Mouse (Mus musculus) heart, postnatal 10 days (tissue): ENCODE results near the gene Fsd1l. TPM values are rescaled to one million over a fixed set of nuclear protein-coding genes. Genes with fewer than 3 reads are reported as not detected.

Source experiments
- DNase-seq, 2 experiments: peaks; one replicate each; pipeline ENCODE4 v3.0.0; 2021
- intact Hi-C: fragments of 180-260 bp; cut with DNase I; formaldehyde crosslinking; loops from one replicate; pipeline ENCODE4 v1.15.1; 2025
- total RNA-seq, 2 experiments: library from RNA; stranded (reverse); gene quantifications; 2 replicates each; pipeline ENCODE4 v1.2.3; 2021

Gene Fsd1l
- total RNA-seq, result 10 to 100 TPM; 44.3 to 59.0 TPM

DNA sequence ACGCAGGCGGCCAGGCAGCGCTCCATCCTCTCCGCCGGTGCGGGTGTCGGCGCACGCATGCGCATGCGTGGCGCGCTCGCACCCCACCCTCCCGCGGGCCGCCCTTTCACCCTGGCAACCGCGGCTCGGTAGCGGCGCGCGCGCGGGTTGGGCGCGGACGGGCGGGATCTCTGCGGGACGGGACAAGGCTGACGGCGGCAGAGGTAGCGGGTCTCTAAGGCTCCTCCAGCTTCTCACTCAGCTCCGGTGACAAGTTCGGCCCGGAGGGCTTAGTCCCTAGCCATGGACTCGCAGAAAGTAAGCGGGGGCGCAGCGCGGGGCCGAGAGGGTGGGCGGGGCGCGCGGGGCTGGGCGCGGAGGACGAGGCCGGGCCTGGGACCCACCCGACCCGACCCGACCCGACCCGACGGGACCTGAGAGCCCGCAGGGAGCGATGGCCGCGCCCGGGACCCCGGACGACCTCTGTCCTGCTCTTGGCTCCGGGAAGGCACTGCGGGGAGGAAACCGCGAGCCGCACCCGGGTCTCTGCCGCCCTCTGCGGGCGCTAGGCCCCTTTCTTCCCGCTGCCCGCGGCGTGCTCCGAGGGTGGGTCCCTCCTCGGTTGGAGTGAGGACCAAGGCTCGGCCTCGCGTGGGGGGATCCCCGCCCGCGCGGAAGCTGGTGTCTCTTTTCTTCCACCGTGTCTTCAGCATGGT lies at the start of gene Fsd1l:
Gene Fsd1l, plus strand, starts transcription at position 156 of the 695 bp plus-strand sequence.
- intact Hi-C loops, result loop anchor here (5.0 to 10.0 kb wide), 2 partner anchors 193 to 1721 kb away; partner anchors contain the start of genes Rad23b and Tmem38b
- peak; percentile 84 to 85 for DNase-seq

GRCm38 (mm10) chr4:53587676-53588075 lies 43.6 kb upstream of the Fsd1l start:
- intact Hi-C loops, result no loop called here

DNA sequence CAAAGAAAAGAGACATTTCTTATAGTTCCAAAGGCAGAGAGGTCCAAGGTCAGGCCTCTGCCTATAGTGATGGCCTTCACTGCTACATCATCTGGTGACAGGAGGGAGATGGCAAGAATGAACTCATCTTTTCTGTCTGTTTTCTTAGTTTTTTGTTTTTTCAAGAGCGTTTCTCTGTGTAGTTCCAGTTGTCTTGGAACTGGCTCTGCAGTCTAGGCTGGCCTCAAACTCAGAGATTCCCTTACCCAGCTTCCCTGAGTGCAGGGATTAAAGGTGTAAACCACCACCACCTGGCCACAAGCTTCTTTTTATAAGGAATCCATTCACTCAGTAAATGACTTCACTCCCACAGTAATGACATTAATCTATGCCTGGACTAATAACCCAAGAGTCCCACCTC lies 42.3 kb upstream of the Fsd1l start:
- DNase-seq, result no peak
- intact Hi-C loops, result no loop called here

More at GRCm38 (mm10) chr4:53587676-53588075, 43.6 kb upstream of the Fsd1l start:
- no peak for DNase-seq

DNA sequence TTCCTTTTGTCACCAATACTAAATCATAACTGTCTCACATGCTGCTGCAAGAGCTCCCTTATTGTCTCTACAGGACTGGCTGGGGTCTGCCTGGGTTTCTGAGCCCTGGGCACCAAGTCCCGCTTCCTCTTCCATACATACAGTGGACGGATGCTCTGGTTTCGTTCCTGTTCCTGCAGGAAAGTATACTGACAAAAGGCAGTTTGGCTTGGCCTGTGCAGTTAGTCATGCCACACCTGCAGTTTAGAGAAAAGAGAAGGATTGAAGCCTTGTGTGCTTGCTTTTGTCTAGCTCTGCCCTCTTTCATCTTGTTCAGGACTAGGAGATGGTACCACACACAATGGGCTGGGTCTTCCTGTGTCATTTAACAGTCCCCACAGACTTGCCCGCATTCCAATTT lies 41.8 kb upstream of the Fsd1l start:
- DNase-seq, result no peak
- intact Hi-C loops, result no loop called here

GRCm38 (mm10) chr4:53590163-53590562 lies 41.1 kb upstream of the Fsd1l start:
- DNase-seq, result peak; percentile 24 to 31
- intact Hi-C loops, result loop anchor here (5.0 kb wide), 4 partner anchors 148 to 558 kb away; partner anchors contain the start of gene Slc44a1

- intact Hi-C loops, result loop anchor here (5.0 kb wide), 4 partner anchors 149 to 559 kb away; partner anchors contain the start of gene Slc44a1
- no peak for DNase-seq
These were observed 40.4 kb upstream of the Fsd1l start for GRCm38 (mm10) chr4:53590691-53591447.

DNA sequence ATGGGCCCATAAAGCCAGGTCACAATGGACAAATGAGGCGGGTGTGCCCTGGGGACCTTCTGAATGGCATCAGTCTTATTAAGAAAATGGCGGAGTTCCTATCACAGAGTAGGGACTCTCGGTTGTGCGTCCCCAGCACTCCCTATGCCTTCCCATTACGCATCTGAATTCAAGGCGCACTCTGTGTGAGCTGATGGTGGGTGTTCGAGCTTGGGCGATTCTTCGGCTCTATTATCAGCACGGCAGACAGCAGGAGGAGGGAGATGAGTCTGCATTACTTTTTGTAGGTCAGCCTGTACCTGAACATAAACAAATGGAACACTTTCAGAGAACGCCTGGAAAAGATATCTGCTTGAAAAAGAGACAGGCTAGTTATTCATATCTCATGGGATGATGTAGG lies 39.7 kb upstream of the Fsd1l start:
- no peak for DNase-seq
- intact Hi-C loops, result loop anchor here (5.0 kb wide), 4 partner anchors 149 to 559 kb away; partner anchors contain the start of gene Slc44a1

GRCm38 (mm10) chr4:53591941-53592340 lies 39.3 kb upstream of the Fsd1l start:
- intact Hi-C loops, result loop anchor here (1.0 to 5.0 kb wide), 5 partner anchors 47 to 560 kb away; partner anchors contain the start of gene Slc44a1

DNA sequence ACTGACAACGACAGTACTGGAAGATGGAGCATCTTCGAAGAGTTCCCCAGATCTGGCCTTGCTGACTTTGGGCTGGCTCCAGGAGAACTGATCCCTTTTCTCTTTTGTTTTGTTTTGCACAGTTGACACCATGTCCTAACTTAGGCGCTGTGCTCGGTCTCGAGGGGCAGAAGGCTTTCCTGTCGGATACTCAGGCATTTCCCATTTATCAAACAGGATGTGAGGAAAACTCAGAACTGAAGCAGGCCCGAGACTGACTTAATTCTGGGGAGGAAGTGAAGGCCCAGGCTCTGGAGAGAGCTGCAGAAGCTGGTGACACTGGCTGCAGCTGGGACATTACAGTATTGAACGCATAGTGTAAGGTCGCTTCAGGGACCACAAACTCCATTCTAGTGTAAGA lies 38.9 kb upstream of the Fsd1l start:
- DNase-seq, result peak; percentile 61 to 75
- intact Hi-C loops, result loop anchor here (1.0 to 5.0 kb wide), 5 partner anchors 47 to 560 kb away; partner anchors contain the start of gene Slc44a1

More at GRCm38 (mm10) chr4:53591941-53592340, 39.3 kb upstream of the Fsd1l start:
- DNase-seq, result peak; percentile 39 to 41

DNA sequence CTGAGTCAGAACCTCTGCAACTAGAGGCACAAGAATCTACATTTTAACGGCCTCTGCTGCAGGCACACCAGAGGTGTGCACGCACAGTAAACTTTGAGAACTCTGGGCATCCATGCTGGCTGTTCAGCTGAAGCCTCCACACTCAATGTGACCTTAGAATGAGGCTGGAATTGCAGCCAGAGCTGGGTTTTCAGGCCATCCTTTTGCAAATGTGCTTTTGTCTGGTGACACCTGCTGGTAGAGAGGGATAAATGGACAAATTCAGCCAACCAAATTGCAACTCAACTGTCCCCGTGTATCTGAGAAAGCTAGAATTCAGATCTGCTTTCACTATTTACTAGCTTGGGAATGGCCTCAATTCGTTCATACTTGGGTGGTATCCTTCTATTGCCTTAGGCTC lies 37.1 kb upstream of the Fsd1l start:
- intact Hi-C loops, result loop anchor here (5.0 kb wide), 4 partner anchors 152 to 562 kb away; partner anchors contain the start of gene Slc44a1
- DNase-seq, result peak; percentile 80 to 84

DNA sequence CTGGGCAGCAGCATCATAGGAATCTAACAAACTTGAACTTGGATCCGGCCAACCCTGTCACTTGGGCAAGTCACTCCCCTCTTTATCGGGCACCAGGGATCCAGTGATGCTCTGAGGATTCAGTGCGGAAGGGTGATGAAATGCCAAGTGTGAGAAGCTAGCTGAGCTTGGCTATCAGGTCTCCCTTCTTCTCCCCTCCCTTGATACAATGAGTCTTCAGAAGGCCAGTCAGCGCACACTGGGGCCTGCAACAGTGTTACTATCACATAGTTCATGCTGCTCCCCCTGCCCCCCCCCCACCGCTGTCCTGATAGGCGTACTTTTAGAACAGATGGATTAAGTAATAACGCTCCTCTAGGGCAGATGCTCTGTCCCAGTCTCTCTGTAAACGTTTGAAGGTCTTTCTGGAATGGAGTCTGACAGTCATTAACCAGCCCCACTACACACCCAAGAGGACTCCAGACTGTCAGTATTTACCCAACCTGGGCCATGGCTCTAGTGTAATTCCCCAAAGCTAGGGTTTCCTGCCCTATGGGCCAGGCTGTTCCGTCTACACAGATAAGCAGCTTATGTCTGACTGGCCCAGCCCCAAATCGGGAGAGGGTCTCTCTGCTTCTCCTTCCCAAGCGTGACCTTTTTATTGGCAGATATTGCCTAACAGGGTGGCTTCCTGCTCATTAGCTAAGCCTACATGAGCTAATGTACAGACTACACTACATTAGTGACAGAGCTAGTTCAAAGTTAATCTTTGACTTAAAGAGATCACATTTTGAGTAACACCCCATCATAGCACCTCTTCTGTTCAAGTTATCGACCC lies 35.8 kb upstream of the Fsd1l start:
- peak in 1 of 2 experiments; percentile 9 for DNase-seq
- intact Hi-C loops, result no loop called here

- peak in 1 of 2 experiments; percentile 11 for DNase-seq
- intact Hi-C loops, result no loop called here
These were observed 35.0 kb upstream of the Fsd1l start for GRCm38 (mm10) chr4:53596063-53596895.

GRCm38 (mm10) chr4:53600462-53600861 lies 30.8 kb upstream of the Fsd1l start:
- peak; percentile 47 to 56 for DNase-seq
- intact Hi-C loops, result loop anchor here (5.0 kb wide), 1 partner anchor 242 kb away; no protein-coding TSS in a partner anchor

GRCm38 (mm10) chr4:53614576-53615225 lies 16.6 kb upstream of the Fsd1l start:
- no peak for DNase-seq
- intact Hi-C loops, result no loop called here

- intact Hi-C loops, result no loop called here
- no peak for DNase-seq
These were observed 13.3 kb upstream of the Fsd1l start for GRCm38 (mm10) chr4:53617968-53618367.

DNA sequence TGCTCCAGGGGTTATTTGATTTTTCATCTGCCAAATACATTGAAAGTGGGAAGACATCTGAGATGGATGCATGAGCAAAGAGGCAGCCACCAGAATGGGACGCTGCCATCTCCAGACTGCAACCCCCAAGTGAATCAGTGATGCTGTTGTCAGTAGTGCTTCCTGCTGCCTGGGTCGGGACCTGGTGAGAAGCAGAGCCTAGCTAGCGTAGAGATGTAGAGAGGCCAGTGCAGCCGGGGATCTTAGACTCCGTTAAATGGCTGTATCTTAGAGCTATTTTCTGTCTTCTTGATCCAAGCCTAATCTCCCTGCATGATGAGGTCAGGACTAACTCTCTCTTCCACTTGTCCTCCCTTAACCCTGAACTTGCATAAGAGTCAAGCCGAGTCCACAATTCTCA lies 11.2 kb upstream of the Fsd1l start:
- intact Hi-C loops, result no loop called here
- no peak for DNase-seq

DNA sequence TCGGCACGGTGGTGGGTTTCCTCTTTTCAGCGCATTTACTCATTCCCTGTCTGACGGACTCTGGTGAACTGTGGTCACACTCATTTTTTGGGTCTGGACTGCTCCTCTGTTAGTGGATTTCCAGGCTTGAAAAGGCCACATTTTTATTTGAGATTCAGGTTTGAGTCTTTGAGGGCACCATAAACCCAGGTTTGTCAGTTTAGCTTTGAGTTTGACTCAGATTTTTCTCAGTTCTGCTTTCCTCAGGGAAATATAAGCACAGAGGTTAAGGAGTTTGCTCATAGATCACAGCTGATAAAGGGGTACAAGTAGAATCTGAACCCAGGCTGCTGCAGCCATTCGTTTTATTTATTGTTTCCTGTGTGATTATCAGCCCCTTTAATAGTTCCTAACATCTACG lies 10.2 kb upstream of the Fsd1l start:
- no peak for DNase-seq
- intact Hi-C loops, result no loop called here

- DNase-seq, result no peak
- intact Hi-C loops, result no loop called here
These were observed 9.8 kb upstream of the Fsd1l start for GRCm38 (mm10) chr4:53621490-53621889.

DNA sequence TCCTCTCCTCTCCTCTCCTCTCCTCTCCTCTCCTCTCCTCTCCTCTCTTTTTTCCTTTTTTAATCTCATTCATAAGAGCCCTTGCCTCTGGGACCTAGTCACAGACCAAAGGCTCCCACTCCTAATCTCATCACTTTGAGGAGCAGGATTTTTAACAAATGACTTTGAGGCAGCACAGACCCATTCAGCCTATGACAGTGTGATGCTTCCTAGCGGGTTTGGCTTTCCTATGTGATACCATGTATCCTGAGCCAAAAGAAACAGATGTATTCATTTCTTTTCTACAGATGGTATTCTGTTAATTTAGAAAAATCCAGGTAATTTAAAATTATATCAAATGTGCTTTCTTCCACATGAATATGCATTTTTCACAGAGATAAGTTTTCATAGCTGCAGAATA lies 7.6 kb upstream of the Fsd1l start:
- intact Hi-C loops, result no loop called here

More for the DNA sequence above, 7.6 kb upstream of the Fsd1l start:
- no peak for DNase-seq
